Mouse (Mus musculus) olfactory bulb, adult 2 months (tissue): ENCODE results near the gene Myrfl.

Experiments used
- CTCF ChIP-seq: fragments of 200-500 bp; IDR thresholded peaks from 2 replicates; pipeline ENCODE4 v1.5.1; 2012; ENCODE audit warnings: low read depth, mild to moderate bottlenecking, low read length, moderate library complexity; ENCODE audit not compliant: insufficient read depth
- POLR2A ChIP-seq: fragments of 200-500 bp; IDR thresholded peaks from 2 replicates; pipeline ENCODE4 v1.6.1; 2012; ENCODE audit warnings: mild to moderate bottlenecking, low read depth, low read length, moderate library complexity; ENCODE audit not compliant: insufficient read depth

- TF ChIP-seq CTCF = no peak
- TF ChIP-seq POLR2A = no peak
These were observed 66.0 kb downstream of the Myrfl start for GRCm38 (mm10) chr10:116830676-116831075.
